Mouse (Mus musculus) CD4-positive, CD25-positive, alpha-beta regulatory T cell, adult 9 weeks (primary cell): ENCODE results near the gene Lbhd2. TPM values are rescaled to one million over a fixed set of nuclear protein-coding genes. Genes with fewer than 3 reads are reported as not detected.

ENCODE experiments used
- polyA plus RNA-seq: library from polyadenylated mRNA; unstranded; fragments of 100-300 nt; shearing (Covaris generic); gene quantifications from one replicate; pipeline ENCODE4 v1.2.1, GENCODE M21; 2017

The Lbhd2 gene
- not detected for polyA plus RNA-seq

GRCm38 (mm10) chr12:111406622-111407021, at the start of gene Lbhd2:
TSS of gene Lbhd2 (plus strand) at chr12:111406809.

GRCm38 (mm10) chr12:111377376-111377973, 29.1 kb upstream of the Lbhd2 start, which contains the start of gene Cdc42bpb:
TSS of gene Cdc42bpb (minus strand) at chr12:111377718.

GRCm38 (mm10) chr12:111416921-111417779, 10.5 kb downstream of the Lbhd2 start, which contains the start of gene Exoc3l4:
TSS of gene Exoc3l4 (plus strand) at chr12:111417017.

GRCm38 (mm10) chr12:111442309-111443010, 35.9 kb downstream of the Lbhd2 start, which contains the start of gene Tnfaip2:
TSS of gene Tnfaip2 (plus strand) at chr12:111442469.

Other genes starting within 250 kb of the Lbhd2 start
- 19.5 TPM for gene Traf3, start 240.4 kb upstream of the Lbhd2 start, polyA plus RNA-seq
- 1.6 TPM for gene 4930595D18Rik, start 222.3 kb upstream of the Lbhd2 start, polyA plus RNA-seq
- not detected for gene Amn, start 135.7 kb upstream of the Lbhd2 start, polyA plus RNA-seq
- gene Cdc42bpb, start 29.1 kb upstream of the Lbhd2 start, polyA plus RNA-seq, result not detected
- gene Exoc3l4, start 10.2 kb downstream of the Lbhd2 start, polyA plus RNA-seq, result not detected
- gene Tnfaip2, start 35.7 kb downstream of the Lbhd2 start, polyA plus RNA-seq, result not detected
- not detected for gene Gm266, start 79.0 kb downstream of the Lbhd2 start, polyA plus RNA-seq
- 107 TPM for gene Eif5, start 131.2 kb downstream of the Lbhd2 start, polyA plus RNA-seq
- gene Mark3, start 167.7 kb downstream of the Lbhd2 start, polyA plus RNA-seq, result 14.7 TPM